27 mouse cellular contexts compared by ENCODE assay signal in the genomic region with DNA sequence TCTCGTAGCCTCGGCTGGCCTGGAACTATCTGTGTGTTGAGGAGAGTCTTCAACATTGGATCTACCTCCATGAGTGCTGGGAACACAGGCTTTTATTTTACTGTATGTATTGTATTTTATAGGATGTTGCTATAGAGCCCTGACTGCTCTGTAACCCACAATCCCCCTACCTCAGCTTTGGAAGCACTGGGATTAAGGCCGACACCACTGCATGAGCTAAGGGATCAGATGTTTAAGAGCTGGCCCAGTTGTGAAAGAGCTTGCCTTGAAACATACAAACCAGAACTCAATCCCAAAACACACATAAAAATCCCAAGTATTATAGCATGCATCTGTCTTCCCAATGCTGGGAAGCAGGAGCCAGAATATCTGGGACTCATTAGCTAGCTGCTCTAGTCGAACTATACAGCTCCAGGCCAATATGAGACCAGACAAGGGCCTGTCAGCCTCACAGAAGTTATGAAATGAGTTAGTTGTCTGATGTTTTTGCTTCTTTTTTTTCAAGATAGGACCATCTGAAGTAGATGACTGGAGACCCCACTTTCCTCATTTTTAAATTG. TPM values are rescaled to one million over a fixed set of nuclear protein-coding genes. Genes with fewer than 3 reads are reported as not detected.
DNase-seq lines count a peak whose midpoint lies in the region; ATAC-seq and TF ChIP-seq lines count a peak whose summit lies in the region.
"Had no signal": no experiment of that assay in that cellular context is flagged by ENCODE, and none has a peak within 500 bp of the region (broad histone marks: within the 10 kb centered on the region; RNA-seq: fewer than 3 reads in every experiment).

No protein-coding gene starts in this region.

- no peak overlapping the region for H3K27ac ChIP-seq in embryonic facial prominence, embryonic 14.5 days (replicated peaks; ENCODE audit: low read depth, low read length)
- H3K27ac ChIP-seq in embryonic facial prominence, embryonic 10.5 days (replicated peaks), result no peak overlapping the region
- H3K27ac ChIP-seq in limb, embryonic 13.5 days, result peak overlapping the region; percentile 6; the same call in 1 of the 2 replicates
- no peak overlapping the region for H3K27ac ChIP-seq in limb, embryonic 10.5 days
- 0 out of 2 replicates have a peak overlapping the region, but pooled peaks have one; percentile 10 for H3K27ac ChIP-seq in limb, embryonic 14.5 days (replicated peaks; ENCODE audit: low read depth, low read length)
- H3K27ac ChIP-seq: embryonic facial prominence, embryonic 13.5 days; forebrain, embryonic 13.5 days; forebrain, embryonic 15.5 days had no signal

- H3K27me3 ChIP-seq in embryonic facial prominence, embryonic 14.5 days (replicated peaks; ENCODE audit: control insufficient read depth, insufficient read depth, low read length), result no peaks in the 10 kb centered on the region
- H3K27me3 ChIP-seq in embryonic facial prominence, embryonic 10.5 days (replicated peaks; ENCODE audit: low read depth, poor library complexity, severe bottlenecking), result no peaks in the 10 kb centered on the region
- no peaks in the 10 kb centered on the region for H3K27me3 ChIP-seq in limb, embryonic 13.5 days
- no peaks in the 10 kb centered on the region for H3K27me3 ChIP-seq in limb, embryonic 10.5 days (ENCODE audit: low read depth, poor library complexity, severe bottlenecking)
- H3K27me3 ChIP-seq in limb, embryonic 14.5 days (ENCODE audit: control insufficient read depth, insufficient read depth, low read length), result no peaks in the 10 kb centered on the region
- H3K27me3 ChIP-seq: CH12.LX; embryonic facial prominence, embryonic 13.5 days; forebrain, embryonic 13.5 days; forebrain, embryonic 15.5 days had no signal

- H3K9me3 ChIP-seq in embryonic facial prominence, embryonic 14.5 days (ENCODE audit: control insufficient read depth, low read length), result no peaks in the 10 kb centered on the region
- no peaks in the 10 kb centered on the region for H3K9me3 ChIP-seq in embryonic facial prominence, embryonic 10.5 days
- no peaks in the 10 kb centered on the region for H3K9me3 ChIP-seq in limb, embryonic 13.5 days
- H3K9me3 ChIP-seq in limb, embryonic 10.5 days (replicated peaks), result no peaks in the 10 kb centered on the region
- no peaks in the 10 kb centered on the region for H3K9me3 ChIP-seq in limb, embryonic 14.5 days (ENCODE audit: control insufficient read depth, low read length)
- H3K9me3 ChIP-seq: embryonic facial prominence, embryonic 13.5 days; forebrain, embryonic 13.5 days; forebrain, embryonic 15.5 days; G1E had no signal

- H3K4me3 ChIP-seq in embryonic facial prominence, embryonic 14.5 days (ENCODE audit: low read depth, low read length), result no peak overlapping the region
- H3K4me3 ChIP-seq in embryonic facial prominence, embryonic 10.5 days, result no peak overlapping the region
- H3K4me3 ChIP-seq in limb, embryonic 13.5 days, result no peak overlapping the region
- H3K4me3 ChIP-seq in limb, embryonic 10.5 days, result no peak overlapping the region
- H3K4me3 ChIP-seq in limb, embryonic 14.5 days (replicated peaks; ENCODE audit: low read length), result no peak overlapping the region
- H3K4me3 ChIP-seq: embryonic facial prominence, embryonic 13.5 days; forebrain, embryonic 13.5 days; forebrain, embryonic 15.5 days had no signal

- 67% methylated on average over 4 of the region's 4 CpGs for WGBS in embryonic facial prominence, embryonic 14.5 days
- 87% methylated on average over 4 of the region's 4 CpGs for WGBS in embryonic facial prominence, embryonic 10.5 days
- 45% methylated on average over 4 of the region's 4 CpGs for WGBS in limb, embryonic 13.5 days
- 86% methylated on average over 4 of the region's 4 CpGs for WGBS in limb, embryonic 10.5 days
- WGBS in limb, embryonic 14.5 days, result 42% methylated on average over 4 of the region's 4 CpGs

- no peaks in the 10 kb centered on the region for H3K36me3 ChIP-seq in embryonic facial prominence, embryonic 14.5 days (ENCODE audit: control insufficient read depth, insufficient read depth, low read length)
- no peaks in the 10 kb centered on the region for H3K36me3 ChIP-seq in embryonic facial prominence, embryonic 10.5 days (replicated peaks)
- no peaks in the 10 kb centered on the region for H3K36me3 ChIP-seq in limb, embryonic 13.5 days
- H3K36me3 ChIP-seq in limb, embryonic 10.5 days, result no peaks in the 10 kb centered on the region
- no peaks in the 10 kb centered on the region for H3K36me3 ChIP-seq in limb, embryonic 14.5 days (ENCODE audit: control insufficient read depth, insufficient read depth, low read length)
- H3K36me3 ChIP-seq: embryonic facial prominence, embryonic 13.5 days; forebrain, embryonic 15.5 days; G1E had no signal

- no peak for TF ChIP-seq POLR2A in limb, embryonic 14.5 days (IDR thresholded peaks at IDR 0.05; ENCODE audit: borderline replicate concordance, extremely low read depth, insufficient read depth, insufficient read length)

- no peak overlapping the region for H3K4me2 ChIP-seq in embryonic facial prominence, embryonic 14.5 days (ENCODE audit: low read depth, low read length)
- no peak overlapping the region for H3K4me2 ChIP-seq in limb, embryonic 13.5 days (replicated peaks)
- no peak overlapping the region for H3K4me2 ChIP-seq in limb, embryonic 14.5 days (replicated peaks; ENCODE audit: low read depth, low read length, severe bottlenecking)
- H3K4me2 ChIP-seq: embryonic facial prominence, embryonic 13.5 days; forebrain, embryonic 13.5 days; forebrain, embryonic 15.5 days had no signal

- DNase-seq in embryonic facial prominence, embryonic 14.5 days (ENCODE audit: low spot score), result peak; percentile 11
- DNase-seq in embryonic facial prominence, embryonic 10.5 days (ENCODE audit: low spot score), result no peak
- DNase-seq in limb, embryonic 10.5 days (ENCODE audit: low spot score), result no peak
- DNase-seq in limb, embryonic 14.5 days (ENCODE audit: low spot score), result peak; percentile 79
- no peak for DNase-seq in lung, postnatal 25 days (ENCODE audit: low spot score)
- DNase-seq: adrenal gland, adult 8-10 months; adrenal gland, postnatal 14 days; adrenal gland, postnatal 36 days; B cell, adult 2 months; cerebellum, adult 11-12 months; cerebellum, adult 2 months; cerebellum, adult 9-10 months; cerebellum, postnatal 10 days; cerebellum, postnatal 25 days; forebrain, postnatal 0 days had no signal

- no peaks in the 10 kb centered on the region for H3K4me1 ChIP-seq in embryonic facial prominence, embryonic 14.5 days (ENCODE audit: control insufficient read depth, insufficient read depth, low read length)
- no peaks in the 10 kb centered on the region for H3K4me1 ChIP-seq in embryonic facial prominence, embryonic 10.5 days
- H3K4me1 ChIP-seq in limb, embryonic 13.5 days, result peaks cover 7% of the 10 kb centered on the region; the same call in 1 of the 2 replicates
- H3K4me1 ChIP-seq in limb, embryonic 10.5 days, result no peaks in the 10 kb centered on the region
- peaks cover 3% of the 10 kb centered on the region; the same call in 1 of the 2 replicates for H3K4me1 ChIP-seq in limb, embryonic 14.5 days (ENCODE audit: control insufficient read depth, insufficient read depth, low read length)
- H3K4me1 ChIP-seq: embryonic facial prominence, embryonic 13.5 days; forebrain, embryonic 13.5 days; forebrain, embryonic 15.5 days had no signal

- ATAC-seq in embryonic facial prominence, embryonic 14.5 days (ENCODE audit: low read depth), result no peak
- ATAC-seq in limb, embryonic 13.5 days (ENCODE audit: low FRiP score, low read depth), result peak; percentile 87
- ATAC-seq in limb, embryonic 14.5 days (ENCODE audit: low FRiP score, low read depth), result peak; percentile 87
- ATAC-seq: activated CD4-positive, CD25-positive, alpha-beta regulatory T cell, adult 4 months; CD4-positive, CD25-positive, alpha-beta regulatory T cell, adult 4 months; forebrain, embryonic 13.5 days; forebrain, embryonic 15.5 days; forebrain, postnatal 0 days; Patski had no signal

- no peak overlapping the region for H3K9ac ChIP-seq in embryonic facial prominence, embryonic 14.5 days (ENCODE audit: low read depth, low read length)
- no peak overlapping the region for H3K9ac ChIP-seq in limb, embryonic 13.5 days
- no peak overlapping the region for H3K9ac ChIP-seq in limb, embryonic 14.5 days (ENCODE audit: low read depth, low read length, severe bottlenecking)
- H3K9ac ChIP-seq: embryonic facial prominence, embryonic 13.5 days; forebrain, embryonic 13.5 days; forebrain, embryonic 15.5 days; forebrain, postnatal 0 days had no signal

RNA-seq across cellular contexts. Expression of a gene that starts 11.3 kb away (rescaled TPM):
- polyA plus RNA-seq in embryonic facial prominence, embryonic 14.5 days (2014; fragmentation: Nextera tagmentation; extraction: Ambion mirVana), result not detected in 2 replicates
- not detected in 2 replicates for polyA plus RNA-seq in embryonic facial prominence, embryonic 10.5 days (2016; fragmentation: Nextera tagmentation; extraction: Ambion mirVana)
- not detected in 2 replicates for polyA plus RNA-seq in limb, embryonic 13.5 days (2015; fragmentation: Nextera tagmentation; extraction: Ambion mirVana)
- not detected in 2 replicates for polyA plus RNA-seq in limb, embryonic 10.5 days (2016; fragmentation: Nextera tagmentation; extraction: Ambion mirVana)
- polyA plus RNA-seq in limb, embryonic 14.5 days (2012; rRNA removed), result 0.05 TPM in 1 of 2 replicates, not detected in the other
- polyA plus RNA-seq in limb, embryonic 14.5 days (2014; fragmentation: Nextera tagmentation; extraction: Ambion mirVana), result 0.12 TPM in 1 of 2 replicates, not detected in the other
- polyA plus RNA-seq: CD4-positive, CD25-positive, alpha-beta regulatory T cell, adult 4 months; cerebellum, adult 2 months; cortical plate, adult 2 months; embryonic facial prominence, embryonic 11.5 days; embryonic facial prominence, embryonic 13.5 days; forebrain, embryonic 15.5 days; G1E had no signal

RNA-seq across cellular contexts. Expression of a gene that starts 19.4 kb away (rescaled TPM):
- 0.17 TPM in 1 of 2 replicates, not detected in the other for polyA plus RNA-seq in embryonic facial prominence, embryonic 14.5 days (2014; fragmentation: Nextera tagmentation; extraction: Ambion mirVana)
- polyA plus RNA-seq in embryonic facial prominence, embryonic 10.5 days (2016; fragmentation: Nextera tagmentation; extraction: Ambion mirVana), result 0.28 TPM in 1 of 2 replicates, not detected in the other
- 0.18 and 0.25 TPM in 2 replicates for polyA plus RNA-seq in limb, embryonic 13.5 days (2015; fragmentation: Nextera tagmentation; extraction: Ambion mirVana)
- not detected in 2 replicates for polyA plus RNA-seq in limb, embryonic 10.5 days (2016; fragmentation: Nextera tagmentation; extraction: Ambion mirVana)
- 0.20 and 0.26 TPM in 2 replicates for polyA plus RNA-seq in limb, embryonic 14.5 days (2012; rRNA removed)
- polyA plus RNA-seq in limb, embryonic 14.5 days (2014; fragmentation: Nextera tagmentation; extraction: Ambion mirVana), result 0.19 TPM in 1 of 2 replicates, not detected in the other
- polyA plus RNA-seq: activated CD4-positive, CD25-positive, alpha-beta regulatory T cell, adult 4 months; CD4-positive, CD25-positive, alpha-beta regulatory T cell, adult 4 months; cerebellum, adult 2 months; cortical plate, adult 2 months; embryonic facial prominence, embryonic 11.5 days; forebrain, embryonic 11.5 days; forebrain, embryonic 13.5 days; forebrain, embryonic 15.5 days; forebrain, postnatal 0 days; G1E had no signal

RNA-seq across cellular contexts. Expression of a gene that starts 19.5 kb away (rescaled TPM):
- not detected in 2 replicates for polyA plus RNA-seq in embryonic facial prominence, embryonic 14.5 days (2014; fragmentation: Nextera tagmentation; extraction: Ambion mirVana)
- polyA plus RNA-seq in embryonic facial prominence, embryonic 10.5 days (2016; fragmentation: Nextera tagmentation; extraction: Ambion mirVana), result 0.08 TPM in 1 of 2 replicates, not detected in the other
- polyA plus RNA-seq in limb, embryonic 13.5 days (2015; fragmentation: Nextera tagmentation; extraction: Ambion mirVana), result 0.05 and 0.11 TPM in 2 replicates
- not detected in 2 replicates for polyA plus RNA-seq in limb, embryonic 10.5 days (2016; fragmentation: Nextera tagmentation; extraction: Ambion mirVana)
- polyA plus RNA-seq in limb, embryonic 14.5 days (2012; rRNA removed), result 0.03 and 0.06 TPM in 2 replicates
- 0.07 TPM in 2 replicates for polyA plus RNA-seq in limb, embryonic 14.5 days (2014; fragmentation: Nextera tagmentation; extraction: Ambion mirVana)
- polyA plus RNA-seq: activated CD4-positive, CD25-positive, alpha-beta regulatory T cell, adult 4 months; CD4-positive, CD25-positive, alpha-beta regulatory T cell, adult 4 months; cerebellum, adult 2 months; cortical plate, adult 2 months; embryonic facial prominence, embryonic 11.5 days; embryonic facial prominence, embryonic 13.5 days; forebrain, embryonic 11.5 days; forebrain, embryonic 13.5 days; forebrain, embryonic 15.5 days; forebrain, postnatal 0 days; G1E had no signal

RNA-seq across cellular contexts. Expression of a gene that starts 38.2 kb away (rescaled TPM):
- 4.0 TPM in 2 replicates for polyA plus RNA-seq in embryonic facial prominence, embryonic 14.5 days (2014; fragmentation: Nextera tagmentation; extraction: Ambion mirVana)
- 1.6 and 2.6 TPM in 2 replicates for polyA plus RNA-seq in embryonic facial prominence, embryonic 10.5 days (2016; fragmentation: Nextera tagmentation; extraction: Ambion mirVana)
- polyA plus RNA-seq in limb, embryonic 13.5 days (2015; fragmentation: Nextera tagmentation; extraction: Ambion mirVana), result 12.4 and 14.1 TPM in 2 replicates
- 1.8 and 2.4 TPM in 2 replicates for polyA plus RNA-seq in limb, embryonic 10.5 days (2016; fragmentation: Nextera tagmentation; extraction: Ambion mirVana)
- polyA plus RNA-seq in limb, embryonic 14.5 days (2012; rRNA removed), result 17.3 and 19.2 TPM in 2 replicates
- 11.2 and 14.8 TPM in 2 replicates for polyA plus RNA-seq in limb, embryonic 14.5 days (2014; fragmentation: Nextera tagmentation; extraction: Ambion mirVana)
- polyA plus RNA-seq: activated CD4-positive, CD25-positive, alpha-beta regulatory T cell, adult 4 months; CD4-positive, CD25-positive, alpha-beta regulatory T cell, adult 4 months; cerebellum, adult 2 months; cortical plate, adult 2 months; G1E had no signal

RNA-seq across cellular contexts. Expression of a gene that starts 51.9 kb away (rescaled TPM):
- 23.2 and 25.5 TPM in 2 replicates for polyA plus RNA-seq in embryonic facial prominence, embryonic 14.5 days (2014; fragmentation: Nextera tagmentation; extraction: Ambion mirVana)
- polyA plus RNA-seq in embryonic facial prominence, embryonic 10.5 days (2016; fragmentation: Nextera tagmentation; extraction: Ambion mirVana), result 17.6 and 18.2 TPM in 2 replicates
- 21.7 and 22.2 TPM in 2 replicates for polyA plus RNA-seq in limb, embryonic 13.5 days (2015; fragmentation: Nextera tagmentation; extraction: Ambion mirVana)
- 17.8 and 19.2 TPM in 2 replicates for polyA plus RNA-seq in limb, embryonic 10.5 days (2016; fragmentation: Nextera tagmentation; extraction: Ambion mirVana)
- polyA plus RNA-seq in limb, embryonic 14.5 days (2012; rRNA removed), result 14.2 and 17.1 TPM in 2 replicates
- polyA plus RNA-seq in limb, embryonic 14.5 days (2014; fragmentation: Nextera tagmentation; extraction: Ambion mirVana), result 27.9 and 30.8 TPM in 2 replicates

Comparison
In these comparisons a context has a peak if more than half of its experiments do, and no peak if none do; other contexts are left out.
1. DNase-seq: peak in embryonic facial prominence, embryonic 14.5 days (single experiment) and limb, embryonic 14.5 days (single experiment); none in embryonic facial prominence, embryonic 10.5 days (single experiment), limb, embryonic 10.5 days (single experiment) and lung, postnatal 25 days (single experiment).
2. H3K27ac ChIP-seq: peak in limb, embryonic 13.5 days (single experiment) and limb, embryonic 14.5 days (single experiment); none in embryonic facial prominence, embryonic 14.5 days (single experiment), embryonic facial prominence, embryonic 10.5 days (single experiment) and limb, embryonic 10.5 days (single experiment).